Mouse (Mus musculus): ENCODE measurements at regions not wholly inside any gene's neighbourhood (a gene's known extent, or its start where the extent isn't known, plus 50 kb on each side); places are given as distances from the start of the nearest gene placed in this dataset.
"Not testable (repeated sequence)": the region's sequence is repeated elsewhere in the genome, so short reads cannot be mapped to it uniquely, and the experiment has no call there.

- WGBS (ENCODE audit: insufficient replicate concordance): 13% methylated on average over 1 of the region's 1 CpGs
- not testable (repeated sequence) for ATAC-seq; H3K9me3 ChIP-seq (replicated peaks); H3K9ac ChIP-seq; H3K27ac ChIP-seq; H3K27me3 ChIP-seq (replicated peaks); H3K4me2 ChIP-seq; H3K36me3 ChIP-seq; H3K4me3 ChIP-seq; H3K4me1 ChIP-seq
Measured at GRCm38 (mm10) chr16:8914183-8914582, 84.3 kb downstream of the 1810013L24Rik start.

DNA sequence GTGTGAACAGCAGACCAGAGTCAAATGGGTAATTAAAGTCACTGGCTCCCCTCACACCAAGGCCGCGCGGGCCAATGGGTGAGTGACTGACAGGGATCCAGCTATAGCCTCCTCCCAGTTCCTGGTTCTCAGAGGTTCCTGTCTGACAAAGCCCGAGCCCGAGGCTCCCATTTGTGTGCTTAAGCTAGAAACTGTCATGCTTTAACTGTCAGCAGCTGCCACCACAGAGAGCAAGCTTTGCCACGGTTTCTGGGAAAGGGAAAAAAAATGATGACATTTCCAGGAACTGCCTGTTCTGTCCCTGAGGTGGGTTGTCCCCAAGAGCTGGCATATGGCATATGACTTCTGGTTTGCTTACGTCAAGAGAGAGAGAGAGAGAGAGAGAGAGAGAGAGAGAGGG is 86.2 kb downstream of the 1810013L24Rik start:
- H3K4me2 ChIP-seq: no peak overlapping the region
- H3K36me3 ChIP-seq: no peaks in the 10 kb centered on the region
- H3K9me3 ChIP-seq (replicated peaks): no peaks in the 10 kb centered on the region
- no peak overlapping the region for H3K27ac ChIP-seq
- no peak for ATAC-seq
- no peak overlapping the region for H3K9ac ChIP-seq
- H3K4me1 ChIP-seq: no peaks in the 10 kb centered on the region
- no peak overlapping the region for H3K4me3 ChIP-seq
- 54% methylated on average over 7 of the region's 7 CpGs for whole genome bisulfite sequencing (ENCODE audit: insufficient replicate concordance)
- H3K27me3 ChIP-seq (replicated peaks): no peaks in the 10 kb centered on the region

DNA sequence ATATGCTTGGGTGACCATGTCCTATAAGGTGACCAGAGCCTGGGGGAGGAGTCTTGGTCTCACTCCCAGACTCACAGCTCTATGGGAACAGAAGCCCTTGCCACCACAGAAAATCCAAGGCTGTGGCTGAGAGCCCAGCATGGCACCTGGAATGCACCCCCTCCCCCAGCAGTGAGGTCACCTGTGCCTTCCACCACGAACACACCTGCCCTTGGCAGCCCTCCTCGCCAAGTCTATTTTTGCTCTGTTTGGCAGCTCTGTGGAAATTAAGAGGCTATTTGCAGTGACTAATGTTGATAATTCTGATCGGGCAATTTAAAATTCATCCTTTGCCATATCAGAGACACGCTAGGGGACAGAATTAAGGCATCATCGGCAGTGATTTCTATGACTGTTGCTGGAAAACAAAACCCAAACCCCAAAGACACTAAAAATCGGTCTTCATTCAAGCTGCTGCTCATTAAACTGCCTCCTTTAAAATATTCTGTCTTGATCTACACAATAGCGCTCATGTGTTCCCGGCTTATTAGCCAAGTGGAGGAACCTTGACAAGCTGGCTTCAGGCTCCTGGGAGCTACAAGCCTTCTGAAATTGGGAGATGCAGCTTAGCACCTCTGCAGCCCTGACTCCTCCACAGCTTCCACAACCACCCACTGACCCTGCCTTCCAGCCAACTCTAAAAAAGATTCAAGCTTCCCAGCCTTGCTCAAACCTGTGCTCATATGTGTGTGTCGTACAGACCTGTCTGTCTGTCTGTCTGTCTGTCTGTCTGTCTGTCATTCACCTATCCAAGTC is 89.0 kb downstream of the 1810013L24Rik start:
- no peaks in the 10 kb centered on the region for H3K9me3 ChIP-seq (replicated peaks)
- no peak overlapping the region for H3K9ac ChIP-seq
- no peak for ATAC-seq
- H3K4me1 ChIP-seq: no peaks in the 10 kb centered on the region
- no peak overlapping the region for H3K27ac ChIP-seq
- H3K4me3 ChIP-seq: no peak overlapping the region
- no peaks in the 10 kb centered on the region for H3K36me3 ChIP-seq
- H3K27me3 ChIP-seq (replicated peaks): no peaks in the 10 kb centered on the region
- 61% methylated on average over 9 of the region's 9 CpGs for WGBS (ENCODE audit: insufficient replicate concordance)
- H3K4me2 ChIP-seq: no peak overlapping the region

DNA sequence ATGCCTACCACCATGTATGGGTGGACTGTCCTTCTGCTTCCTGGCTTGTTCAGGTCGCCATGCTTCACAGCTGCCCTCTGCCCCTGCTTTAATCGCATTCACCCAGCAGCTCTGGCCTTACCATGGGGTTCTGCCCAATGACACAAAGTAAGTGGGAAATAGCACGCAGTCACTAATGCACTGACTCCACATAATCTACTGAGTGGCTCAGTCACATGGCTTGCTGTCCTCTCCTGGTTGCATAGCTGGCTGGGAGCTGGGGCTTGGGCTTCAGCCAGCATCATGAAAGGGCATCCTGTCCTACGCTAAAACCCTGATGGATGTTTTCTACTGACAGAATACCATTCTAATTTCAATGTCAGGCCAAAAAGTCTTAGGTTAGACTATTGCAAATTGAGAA is 94.8 kb downstream of the 1810013L24Rik start:
- no peaks in the 10 kb centered on the region for H3K27me3 ChIP-seq (replicated peaks)
- H3K9me3 ChIP-seq (replicated peaks): no peaks in the 10 kb centered on the region
- H3K36me3 ChIP-seq: no peaks in the 10 kb centered on the region
- no peaks in the 10 kb centered on the region for H3K4me1 ChIP-seq
- no peak overlapping the region for H3K27ac ChIP-seq
- no peak overlapping the region for H3K4me3 ChIP-seq
- 68% methylated on average over 4 of the region's 4 CpGs for WGBS (ENCODE audit: insufficient replicate concordance)
- ATAC-seq: no peak
- H3K4me2 ChIP-seq: no peak overlapping the region
- H3K9ac ChIP-seq: no peak overlapping the region

DNA sequence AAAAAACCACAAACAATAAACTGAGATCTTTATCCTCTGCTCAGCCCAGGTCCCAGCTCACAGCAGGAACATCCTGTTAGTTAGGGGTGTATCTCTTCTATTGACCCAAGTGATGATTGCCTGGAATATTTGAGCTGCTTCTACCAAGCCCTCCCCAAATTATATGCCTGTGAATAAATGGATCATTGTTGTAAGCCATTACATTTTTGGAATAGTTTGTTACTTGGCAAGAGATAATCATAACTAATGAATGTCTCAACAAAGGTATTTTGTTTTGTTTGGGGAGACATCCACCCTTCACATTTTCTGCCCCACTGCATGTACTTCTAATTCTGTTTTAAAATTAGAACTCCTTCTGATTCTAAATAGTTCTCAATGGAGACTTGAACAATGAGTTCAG is 102.1 kb downstream of the 1810013L24Rik start:
- no peak for ATAC-seq
- no peaks in the 10 kb centered on the region for H3K4me1 ChIP-seq
- H3K4me2 ChIP-seq: no peak overlapping the region
- no peaks in the 10 kb centered on the region for H3K9me3 ChIP-seq (replicated peaks)
- no peaks in the 10 kb centered on the region for H3K27me3 ChIP-seq (replicated peaks)
- H3K9ac ChIP-seq: no peak overlapping the region
- H3K36me3 ChIP-seq: no peaks in the 10 kb centered on the region
- H3K27ac ChIP-seq: no peak overlapping the region
- no peak overlapping the region for H3K4me3 ChIP-seq

DNA sequence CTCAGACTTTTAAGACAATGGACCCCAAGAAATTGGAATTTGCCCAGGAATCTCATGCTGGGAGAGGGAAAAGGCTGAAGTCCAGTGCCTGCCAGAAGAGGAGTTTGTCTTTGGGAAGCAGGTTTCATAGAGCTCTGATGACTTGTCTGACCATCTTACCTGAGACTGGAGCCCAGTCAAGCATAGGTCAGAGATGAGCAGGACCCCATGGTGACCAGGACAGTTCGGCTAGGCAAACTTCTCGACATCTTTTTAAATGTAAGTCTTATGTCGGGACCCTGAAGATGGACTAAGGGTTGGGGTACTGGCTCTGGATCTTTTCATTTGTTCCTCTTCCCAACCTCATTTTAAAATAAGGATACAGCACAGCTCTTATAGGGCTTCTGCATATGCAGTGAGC is 103.2 kb downstream of the 1810013L24Rik start:
- 69% methylated on average over 3 of the region's 3 CpGs for WGBS (ENCODE audit: insufficient replicate concordance)
- no peaks in the 10 kb centered on the region for H3K4me1 ChIP-seq
- no peak overlapping the region for H3K4me3 ChIP-seq
- no peak overlapping the region for H3K9ac ChIP-seq
- no peak for ATAC-seq
- H3K9me3 ChIP-seq (replicated peaks): no peaks in the 10 kb centered on the region
- no peaks in the 10 kb centered on the region for H3K36me3 ChIP-seq
- no peaks in the 10 kb centered on the region for H3K27me3 ChIP-seq (replicated peaks)
- H3K4me2 ChIP-seq: no peak overlapping the region
- no peak overlapping the region for H3K27ac ChIP-seq

DNA sequence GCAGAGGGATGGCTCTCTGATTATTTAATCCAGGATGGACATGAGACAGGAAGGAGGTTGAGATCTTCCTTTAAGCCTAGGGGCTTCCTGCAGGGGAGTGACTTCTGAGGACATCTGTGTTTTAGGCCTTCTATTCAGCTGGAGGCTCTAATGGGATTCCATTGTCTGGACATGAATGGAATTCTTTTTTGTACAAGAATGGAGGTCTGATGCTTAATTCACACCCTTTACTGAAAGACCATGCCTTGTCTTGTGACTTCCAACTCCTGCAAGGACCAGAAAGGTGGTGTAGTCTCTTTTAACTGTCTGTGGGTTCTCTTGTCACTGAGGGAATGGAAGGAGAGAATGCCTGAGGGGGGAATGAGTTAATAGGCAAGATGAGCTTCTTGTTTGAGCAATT is 106.5 kb downstream of the 1810013L24Rik start:
- no peaks in the 10 kb centered on the region for H3K36me3 ChIP-seq
- H3K9ac ChIP-seq: no peak overlapping the region
- no peaks in the 10 kb centered on the region for H3K9me3 ChIP-seq (replicated peaks)
- ATAC-seq: no peak
- H3K27ac ChIP-seq: no peak overlapping the region
- no peak overlapping the region for H3K4me3 ChIP-seq
- no peaks in the 10 kb centered on the region for H3K4me1 ChIP-seq
- H3K4me2 ChIP-seq: no peak overlapping the region
- 0 out of 2 replicates have a peak, but pooled peaks cover 2% of the 10 kb centered on the region for H3K27me3 ChIP-seq (replicated peaks)

DNA sequence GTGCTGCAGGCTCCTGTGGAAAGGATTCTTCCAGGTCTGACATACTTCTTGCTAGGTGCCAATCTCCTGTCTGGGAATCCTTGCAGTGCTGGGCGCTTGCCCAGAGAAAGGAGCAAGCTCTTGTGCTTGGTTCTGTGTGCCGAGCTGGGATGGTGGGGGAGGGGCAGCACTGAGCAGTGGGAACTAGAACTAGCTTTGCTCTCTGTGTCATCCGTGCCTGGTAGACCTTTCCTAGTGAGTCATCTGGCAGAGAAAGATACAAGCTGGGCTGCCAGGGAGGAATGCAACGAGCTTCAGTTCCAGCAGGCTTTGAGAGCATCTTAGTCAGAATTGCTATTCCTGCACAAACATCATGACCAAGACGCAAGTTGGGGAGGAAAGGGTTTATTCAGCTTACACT is 108.6 kb downstream of the 1810013L24Rik start:
- Histone ChIP-seq H3K4me1 (no peaks in the 10 kb centered on the region), H3K36me3 (no peaks in the 10 kb centered on the region), H3K27me3 (replicated peaks) (0 out of 2 replicates have a peak, but pooled peaks cover 2% of the 10 kb centered on the region), H3K9me3 (replicated peaks) (no peaks in the 10 kb centered on the region), H3K9ac (no peak overlapping the region), H3K27ac (no peak overlapping the region), H3K4me3 (no peak overlapping the region), H3K4me2 (no peak overlapping the region)
- no peak for ATAC-seq
- WGBS (ENCODE audit: insufficient replicate concordance): 21% methylated on average over 5 of the region's 5 CpGs

- Histone ChIP-seq H3K27ac (no peak overlapping the region), H3K27me3 (replicated peaks) (0 out of 2 replicates have a peak, but pooled peaks cover 2% of the 10 kb centered on the region), H3K9me3 (replicated peaks) (no peaks in the 10 kb centered on the region), H3K4me3 (no peak overlapping the region), H3K4me1 (no peaks in the 10 kb centered on the region), H3K9ac (no peak overlapping the region), H3K4me2 (no peak overlapping the region), H3K36me3 (no peaks in the 10 kb centered on the region)
- ATAC-seq: no peak
- 31% methylated on average over 7 of the region's 7 CpGs for WGBS (ENCODE audit: insufficient replicate concordance)
Measured at GRCm38 (mm10) chr16:8939136-8939535, 109.2 kb downstream of the 1810013L24Rik start.

DNA sequence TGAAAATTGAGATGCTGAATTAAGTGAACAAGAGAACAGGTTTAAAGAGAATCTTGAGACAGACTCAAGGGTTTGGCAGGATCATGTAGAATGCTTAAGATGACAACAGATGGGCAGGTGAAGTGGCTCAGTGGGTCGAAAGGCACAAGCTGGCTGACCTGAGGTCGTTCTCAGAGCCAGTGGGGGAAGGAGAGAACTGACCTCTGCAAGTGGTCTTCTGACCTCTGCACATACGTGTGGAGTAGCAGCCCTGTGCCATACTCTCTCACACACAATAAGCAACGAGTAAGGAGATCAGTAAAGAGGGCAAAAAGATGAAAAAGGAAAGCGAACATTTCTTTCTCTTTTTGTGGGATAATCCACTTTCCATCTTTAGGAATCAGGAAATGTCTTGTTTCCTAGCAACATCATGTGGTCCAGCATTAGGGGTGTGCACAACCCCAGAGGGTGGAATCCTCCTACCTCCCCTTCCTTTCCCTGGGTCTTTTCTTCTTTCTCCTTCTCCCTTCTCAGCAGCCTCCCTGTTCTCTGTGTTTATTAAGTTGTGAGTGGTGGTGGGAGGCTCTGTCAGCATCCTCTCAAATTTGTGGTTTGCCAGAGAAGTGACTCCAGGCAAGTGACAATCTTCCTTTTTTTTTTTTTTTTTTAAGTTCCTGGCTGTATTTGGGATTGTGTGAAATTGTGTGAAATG is 114.7 kb downstream of the 1810013L24Rik start:
- Histone ChIP-seq H3K9ac (no peak overlapping the region), H3K27ac (no peak overlapping the region), H3K4me1 (no peaks in the 10 kb centered on the region), H3K9me3 (replicated peaks) (no peaks in the 10 kb centered on the region), H3K36me3 (no peaks in the 10 kb centered on the region), H3K4me2 (no peak overlapping the region), H3K4me3 (no peak overlapping the region), H3K27me3 (replicated peaks) (0 out of 2 replicates have a peak, but pooled peaks cover 2% of the 10 kb centered on the region)
- no peak for ATAC-seq
- WGBS (ENCODE audit: insufficient replicate concordance): 42% methylated on average over 5 of the region's 5 CpGs

DNA sequence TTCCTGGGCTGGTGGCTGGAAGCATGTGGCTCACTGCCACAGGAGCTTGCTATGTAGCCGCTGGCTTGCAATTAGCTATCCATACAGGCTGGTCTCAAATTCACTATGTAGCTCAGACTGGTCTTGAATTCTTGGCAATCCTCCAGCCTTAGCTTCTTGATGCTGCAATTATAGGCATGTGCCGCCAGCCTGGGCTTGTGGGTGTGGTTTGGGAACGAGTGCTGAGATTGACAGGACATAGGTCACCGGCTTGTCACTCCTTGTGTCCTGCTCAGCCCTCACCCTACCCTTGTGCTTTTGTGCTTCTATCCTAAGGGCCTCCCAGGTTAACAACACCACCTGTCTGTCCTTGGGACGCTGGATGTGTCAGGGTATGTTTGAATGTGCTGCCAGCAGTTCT is 117.9 kb downstream of the 1810013L24Rik start:
- H3K4me1 ChIP-seq: no peaks in the 10 kb centered on the region
- no peak overlapping the region for H3K27ac ChIP-seq
- no peaks in the 10 kb centered on the region for H3K27me3 ChIP-seq (replicated peaks)
- no peak overlapping the region for H3K4me3 ChIP-seq
- 59% methylated on average over 5 of the region's 5 CpGs for WGBS (ENCODE audit: insufficient replicate concordance)
- H3K9ac ChIP-seq: no peak overlapping the region
- no peaks in the 10 kb centered on the region for H3K9me3 ChIP-seq (replicated peaks)
- H3K36me3 ChIP-seq: no peaks in the 10 kb centered on the region
- no peak for ATAC-seq
- no peak overlapping the region for H3K4me2 ChIP-seq

- no peaks in the 10 kb centered on the region for H3K36me3 ChIP-seq
- no peak overlapping the region for H3K9ac ChIP-seq
- H3K27ac ChIP-seq: no peak overlapping the region
- WGBS (ENCODE audit: insufficient replicate concordance): 56% methylated on average over 6 of the region's 6 CpGs
- no peak overlapping the region for H3K4me3 ChIP-seq
- H3K27me3 ChIP-seq (replicated peaks): no peaks in the 10 kb centered on the region
- H3K9me3 ChIP-seq (replicated peaks): no peaks in the 10 kb centered on the region
- no peaks in the 10 kb centered on the region for H3K4me1 ChIP-seq
- H3K4me2 ChIP-seq: no peak overlapping the region
- ATAC-seq: no peak
Measured at GRCm38 (mm10) chr16:8951156-8951899, 121.4 kb downstream of the 1810013L24Rik start.

Data from liver, embryonic 12.5 days (tissue).